Mouse (Mus musculus): ENCODE measurements around the gene Mpz. TPM values are rescaled to one million over a fixed set of nuclear protein-coding genes. Genes with fewer than 3 reads are reported as not detected.
A peak's percentile ranks its signal among the peaks of the same experiment; 100 is the strongest.

Mpz gene
- polyA plus RNA-seq, 1 experiment from 2014 or later = 0.05 TPM

DNA sequence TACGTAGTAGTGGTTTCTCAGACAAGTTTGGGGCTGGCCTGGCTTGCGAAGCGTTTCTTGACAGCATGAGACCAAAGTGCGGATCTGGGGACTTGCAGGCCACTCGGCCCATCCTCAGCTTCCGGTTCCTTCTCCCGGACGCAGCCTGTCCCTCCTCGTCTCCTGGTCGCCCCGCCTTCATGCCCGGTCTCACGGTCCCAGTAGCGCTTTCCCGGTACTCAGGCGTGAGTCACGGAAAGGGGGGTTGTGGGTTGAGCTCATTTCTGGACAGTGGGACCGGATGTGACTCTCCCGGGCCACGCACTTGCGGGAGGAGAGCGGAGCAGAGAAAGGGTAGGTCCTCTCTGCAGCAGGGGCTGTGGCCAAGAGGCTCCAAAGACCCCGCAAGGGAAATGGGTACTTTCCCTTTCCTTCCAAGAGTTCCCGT is 36.6 kb upstream of the Mpz start, which contains the start of gene Cfap126:
Cfap126 (plus strand) TSS at position 46 of the 427 bp plus-strand sequence.
- peak; percentile 40 for ATAC-seq
- under 1% methylated on average over 24 of the region's 24 CpGs for WGBS (ENCODE audit: insufficient replicate concordance)

GRCm38 (mm10) chr1:171116280-171116679 is 34.2 kb upstream of the Mpz start:
- H3K36me3 ChIP-seq (replicated peaks; ENCODE audit: insufficient read depth, low read length) = no peaks in the 10 kb centered on the region
- no peak overlapping the region for H3K27ac ChIP-seq (ENCODE audit: low read depth)
- no peak overlapping the region for H3K9ac ChIP-seq (replicated peaks)
- TF ChIP-seq EP300 (IDR thresholded peaks at IDR 0.05; ENCODE audit: low read depth) = no peak
- no peak for TF ChIP-seq CTCF (IDR thresholded peaks at IDR 0.05; ENCODE audit: low read depth)
- DNase-seq (no peak), ATAC-seq (no peak)
- peaks cover 24% of the 10 kb centered on the region for H3K4me1 ChIP-seq (ENCODE audit: insufficient read depth)
- H3K27me3 ChIP-seq (ENCODE audit: insufficient read depth, low read length) = no peaks in the 10 kb centered on the region
- WGBS (ENCODE audit: insufficient replicate concordance) = 56% methylated on average over 4 of the region's 4 CpGs
- H3K4me2 ChIP-seq (ENCODE audit: low read depth, low read length) = peak overlapping the region; percentile 23; the same call in 1 of the 2 replicates
- no peaks in the 10 kb centered on the region for H3K9me3 ChIP-seq (ENCODE audit: low read length)
- H3K4me3 ChIP-seq (ENCODE audit: low read depth, low read length) = no peak overlapping the region

More for the DNA sequence above, 36.6 kb upstream of the Mpz start, which contains the start of gene Cfap126:
- Histone ChIP-seq H3K9ac (replicated peaks) (peak within 1 kb of the TSS; percentile 73), H3K9me3 (ENCODE audit: low read length) (no peaks in the 10 kb centered on the region), H3K27me3 (ENCODE audit: insufficient read depth, low read length) (no peaks in the 10 kb centered on the region), H3K4me2 (ENCODE audit: low read depth, low read length) (peak within 1 kb of the TSS; percentile 85), H3K4me1 (ENCODE audit: insufficient read depth) (peaks cover 28% of the 10 kb centered on the region), H3K36me3 (replicated peaks; ENCODE audit: insufficient read depth, low read length) (no peaks in the 10 kb centered on the region), H3K27ac (ENCODE audit: low read depth) (peak within 1 kb of the TSS; percentile 83), H3K4me3 (ENCODE audit: low read depth, low read length) (peak within 1 kb of the TSS; percentile 58)
- TF ChIP-seq EP300 (IDR thresholded peaks at IDR 0.05; ENCODE audit: low read depth) (no peak), CTCF (IDR thresholded peaks at IDR 0.05; ENCODE audit: low read depth) (no peak)
- peak; percentile 82 for DNase-seq

GRCm38 (mm10) chr1:171118269-171118684 is 32.2 kb upstream of the Mpz start:
- H3K4me3 ChIP-seq (ENCODE audit: low read depth, low read length) = no peak overlapping the region
- H3K9me3 ChIP-seq (ENCODE audit: low read length) = no peaks in the 10 kb centered on the region
- no peak overlapping the region for H3K4me2 ChIP-seq (ENCODE audit: low read depth, low read length)
- DNase-seq (peak; percentile 59), ATAC-seq (peak; percentile 56)
- no peaks in the 10 kb centered on the region for H3K27me3 ChIP-seq (ENCODE audit: insufficient read depth, low read length)
- TF ChIP-seq EP300 (IDR thresholded peaks at IDR 0.05; ENCODE audit: low read depth) (no peak), CTCF (IDR thresholded peaks at IDR 0.05; ENCODE audit: low read depth) (peak; percentile 79)
- WGBS (ENCODE audit: insufficient replicate concordance) = 6% methylated on average over 4 of the region's 4 CpGs
- H3K27ac ChIP-seq (ENCODE audit: low read depth) = no peak overlapping the region
- no peak overlapping the region for H3K9ac ChIP-seq (replicated peaks)
- no peaks in the 10 kb centered on the region for H3K36me3 ChIP-seq (replicated peaks; ENCODE audit: insufficient read depth, low read length)
- peaks cover 20% of the 10 kb centered on the region for H3K4me1 ChIP-seq (ENCODE audit: insufficient read depth)

GRCm38 (mm10) chr1:171118996-171119395 is 31.5 kb upstream of the Mpz start:
- ATAC-seq = no peak
- Histone ChIP-seq H3K27me3 (ENCODE audit: insufficient read depth, low read length) (no peaks in the 10 kb centered on the region), H3K27ac (ENCODE audit: low read depth) (no peak overlapping the region), H3K4me1 (ENCODE audit: insufficient read depth) (peaks cover 18% of the 10 kb centered on the region), H3K4me3 (ENCODE audit: low read depth, low read length) (no peak overlapping the region), H3K36me3 (replicated peaks; ENCODE audit: insufficient read depth, low read length) (no peaks in the 10 kb centered on the region), H3K4me2 (ENCODE audit: low read depth, low read length) (no peak overlapping the region), H3K9ac (replicated peaks) (no peak overlapping the region), H3K9me3 (ENCODE audit: low read length) (no peaks in the 10 kb centered on the region)
- 75% methylated on average over 5 of the region's 5 CpGs for WGBS (ENCODE audit: insufficient replicate concordance)
- TF ChIP-seq CTCF (IDR thresholded peaks at IDR 0.05; ENCODE audit: low read depth) (no peak), EP300 (IDR thresholded peaks at IDR 0.05; ENCODE audit: low read depth) (no peak)
- no peak for DNase-seq

- 82% methylated on average over 14 of the region's 14 CpGs for WGBS (ENCODE audit: insufficient replicate concordance)
- ATAC-seq (no peak), DNase-seq (no peak)
- H3K4me3 ChIP-seq (ENCODE audit: low read depth, low read length) = no peak overlapping the region
- no peaks in the 10 kb centered on the region for H3K27me3 ChIP-seq (ENCODE audit: insufficient read depth, low read length)
- no peak overlapping the region for H3K27ac ChIP-seq (ENCODE audit: low read depth)
- no peaks in the 10 kb centered on the region for H3K36me3 ChIP-seq (replicated peaks; ENCODE audit: insufficient read depth, low read length)
- TF ChIP-seq CTCF (IDR thresholded peaks at IDR 0.05; ENCODE audit: low read depth) (no peak), EP300 (IDR thresholded peaks at IDR 0.05; ENCODE audit: low read depth) (no peak)
- H3K4me2 ChIP-seq (ENCODE audit: low read depth, low read length) = no peak overlapping the region
- no peak overlapping the region for H3K9ac ChIP-seq (replicated peaks)
- no peaks in the 10 kb centered on the region for H3K9me3 ChIP-seq (ENCODE audit: low read length)
- peaks cover 16% of the 10 kb centered on the region; the same call in 1 of the 2 replicates for H3K4me1 ChIP-seq (ENCODE audit: insufficient read depth)
Observed at GRCm38 (mm10) chr1:171119405-171119804, 31.1 kb upstream of the Mpz start.

GRCm38 (mm10) chr1:171120893-171121292 is 29.6 kb upstream of the Mpz start:
- no peak for DNase-seq
- no peak overlapping the region for H3K4me2 ChIP-seq (ENCODE audit: low read depth, low read length)
- H3K36me3 ChIP-seq (replicated peaks; ENCODE audit: insufficient read depth, low read length) = no peaks in the 10 kb centered on the region
- H3K27ac ChIP-seq (ENCODE audit: low read depth) = no peak overlapping the region
- H3K9ac ChIP-seq (replicated peaks) = no peak overlapping the region
- no peak for TF ChIP-seq EP300 (IDR thresholded peaks at IDR 0.05; ENCODE audit: low read depth)
- no peak for TF ChIP-seq CTCF (IDR thresholded peaks at IDR 0.05; ENCODE audit: low read depth)
- WGBS (ENCODE audit: insufficient replicate concordance) = 65% methylated on average over 3 of the region's 3 CpGs
- peaks cover 20% of the 10 kb centered on the region for H3K4me1 ChIP-seq (ENCODE audit: insufficient read depth)
- no peaks in the 10 kb centered on the region for H3K9me3 ChIP-seq (ENCODE audit: low read length)
- no peaks in the 10 kb centered on the region for H3K27me3 ChIP-seq (ENCODE audit: insufficient read depth, low read length)
- no peak overlapping the region for H3K4me3 ChIP-seq (ENCODE audit: low read depth, low read length)
- no peak for ATAC-seq

All from liver, postnatal 0 days (tissue).